Mouse (Mus musculus): ENCODE measurements around the gene Arhgap25.
"Not testable (repeated sequence)": the region's sequence is repeated elsewhere in the genome, so short reads cannot be mapped to it uniquely, and the experiment has no call there.

Gene Arhgap25

DNA sequence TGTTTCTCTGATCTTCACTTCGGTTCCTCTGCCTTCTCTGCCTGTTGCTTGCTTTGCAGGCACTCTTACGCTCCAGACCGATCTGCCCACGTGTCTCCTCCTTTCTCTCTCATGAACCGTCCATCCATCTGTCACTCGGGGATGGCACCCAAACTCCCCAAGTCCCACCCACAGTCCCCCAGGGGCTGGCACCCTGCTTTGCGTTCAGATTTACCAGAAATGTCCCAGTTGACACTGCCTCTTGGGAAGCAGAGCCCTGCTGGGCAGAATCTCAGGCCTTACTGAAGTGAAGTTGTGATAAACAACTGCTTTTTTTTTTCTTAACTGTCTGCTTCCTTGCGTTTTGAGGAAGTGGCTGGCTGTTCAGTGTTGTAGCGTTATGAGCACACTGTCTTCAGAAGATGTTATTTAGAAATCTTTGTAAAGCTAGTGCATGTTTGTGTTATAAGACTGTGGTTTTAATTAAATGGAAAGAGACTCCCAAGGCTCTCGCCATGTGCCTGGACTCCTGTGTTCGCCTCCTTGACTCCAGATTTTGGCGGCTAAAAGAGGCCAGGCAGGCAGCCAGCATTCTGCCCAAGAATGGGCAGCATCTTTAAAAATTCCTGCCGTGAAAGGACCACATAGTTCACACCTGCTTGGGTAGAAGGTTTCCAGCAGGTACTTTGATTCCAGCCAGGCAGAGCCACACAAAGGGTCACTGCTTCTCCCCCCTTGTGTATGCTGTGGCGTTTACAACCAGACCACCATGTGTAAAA lies at the start of gene Arhgap25:
Arhgap25 (minus strand) TSS at position 307 of the 758 bp plus-strand sequence.
- CTCF ChIA-PET: no interaction called here

DNA sequence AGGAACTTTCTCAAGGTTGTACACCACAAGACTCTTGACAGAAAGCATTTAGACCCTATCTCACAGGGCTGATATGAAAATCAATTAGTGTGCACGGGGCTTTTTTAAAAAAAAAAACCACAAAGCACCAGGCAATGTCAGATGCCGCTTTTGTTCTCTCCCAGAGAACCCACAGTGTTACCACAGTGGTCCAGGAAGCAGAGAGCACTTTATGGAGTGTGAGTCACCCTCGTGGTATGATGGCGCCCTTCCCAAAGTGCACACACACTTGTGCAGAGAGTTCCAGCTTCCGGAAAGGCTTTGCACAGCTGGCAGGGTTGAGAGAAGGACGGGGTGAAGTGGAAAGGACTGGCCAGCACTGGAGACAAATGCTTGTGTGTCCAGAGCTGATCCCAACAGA lies 49.4 kb upstream of the Arhgap25 start:
- CTCF ChIA-PET: no interaction called here

DNA sequence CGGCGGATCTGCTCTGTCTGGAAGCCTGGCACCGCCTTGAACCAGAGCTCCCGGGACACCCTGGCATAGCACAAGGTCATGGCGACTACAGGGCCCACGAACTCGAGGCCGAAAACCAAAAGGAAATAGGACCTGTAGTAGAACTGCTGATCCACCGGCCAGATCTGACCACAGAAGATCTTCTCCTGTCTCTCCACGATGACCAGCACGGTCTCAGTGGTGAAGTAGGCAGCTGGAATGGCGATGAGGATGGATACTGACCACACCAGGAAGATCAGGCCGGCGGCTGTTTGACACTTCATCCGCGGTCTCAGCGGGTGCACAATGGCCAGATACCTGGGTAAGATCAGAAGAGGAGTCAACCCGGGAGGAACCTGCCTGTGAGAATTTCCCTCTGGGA lies 48.5 kb upstream of the Arhgap25 start:
- CTCF ChIA-PET: no interaction called here

DNA sequence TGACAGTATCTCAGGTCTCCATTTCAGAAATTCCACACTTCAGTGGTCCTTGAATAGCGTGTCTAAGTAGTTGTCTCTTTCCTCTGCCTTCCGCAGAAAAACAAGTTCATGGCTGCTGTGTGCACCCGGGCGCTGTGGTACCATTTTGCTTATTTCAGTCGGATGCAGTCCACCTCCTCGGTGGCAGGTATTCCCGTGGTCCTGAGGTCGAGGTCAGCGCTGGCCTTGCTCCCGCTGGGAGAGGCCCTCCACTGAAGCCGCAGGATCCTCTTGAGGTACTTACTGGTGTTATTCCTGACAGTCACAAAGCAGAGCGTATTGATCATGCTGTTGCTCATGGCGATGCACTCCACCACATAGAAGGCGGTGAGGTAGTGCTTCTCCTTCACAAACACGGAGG lies 48.0 kb upstream of the Arhgap25 start:
- CTCF ChIA-PET: no interaction called here

DNA sequence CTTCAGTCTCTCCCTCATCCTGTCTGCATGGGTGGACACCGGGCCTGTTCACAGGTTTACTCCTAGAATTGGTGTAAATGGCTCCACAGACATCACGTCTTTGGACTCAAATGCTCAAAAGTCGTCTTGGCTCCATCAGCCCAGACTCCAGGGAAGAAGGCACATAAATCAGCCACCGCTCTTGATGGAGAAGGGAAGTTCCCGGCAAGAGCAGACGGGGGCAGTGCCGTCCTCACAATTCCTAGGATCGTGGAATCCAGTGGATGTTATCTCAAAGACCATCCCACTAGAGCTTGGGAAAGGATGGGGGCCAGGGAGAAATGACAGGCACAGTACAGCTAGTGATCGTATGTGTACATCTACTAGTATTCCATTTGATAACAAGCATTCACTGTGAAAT lies 45.2 kb upstream of the Arhgap25 start:
- CTCF ChIA-PET: no interaction called here

DNA sequence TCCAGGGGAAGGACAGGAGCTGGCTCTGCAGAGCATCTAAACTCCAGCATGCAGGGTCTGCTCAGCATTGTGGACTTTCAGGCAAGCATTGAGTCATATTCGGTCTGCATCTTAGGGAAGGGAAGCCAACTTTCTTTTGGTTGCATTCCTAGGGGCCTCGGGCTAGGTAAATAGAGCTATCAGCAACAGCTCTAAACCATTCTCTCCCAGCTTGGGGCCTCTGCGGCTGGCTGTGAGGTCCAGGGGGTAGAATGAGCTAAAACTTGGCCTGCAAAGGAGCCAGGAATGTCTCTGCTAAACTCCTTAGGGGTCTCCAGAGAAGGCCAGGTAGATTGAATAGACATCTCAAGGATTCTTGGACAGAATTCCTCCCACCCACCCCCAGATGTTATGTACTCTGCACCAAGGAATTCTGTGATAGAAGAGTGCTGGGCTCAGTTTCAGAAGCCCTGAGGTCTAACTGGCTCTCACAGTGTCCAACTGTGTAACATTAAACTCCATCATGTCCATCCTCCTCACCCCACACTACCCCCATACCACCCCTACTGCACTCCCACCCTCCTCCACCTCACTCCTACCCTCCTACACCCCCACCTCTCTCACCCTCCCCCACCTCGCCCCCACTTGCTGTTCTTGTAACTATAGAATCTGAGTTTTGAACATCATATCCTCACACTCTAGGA lies 43.7 kb upstream of the Arhgap25 start:
- CTCF ChIA-PET: no interaction called here

DNA sequence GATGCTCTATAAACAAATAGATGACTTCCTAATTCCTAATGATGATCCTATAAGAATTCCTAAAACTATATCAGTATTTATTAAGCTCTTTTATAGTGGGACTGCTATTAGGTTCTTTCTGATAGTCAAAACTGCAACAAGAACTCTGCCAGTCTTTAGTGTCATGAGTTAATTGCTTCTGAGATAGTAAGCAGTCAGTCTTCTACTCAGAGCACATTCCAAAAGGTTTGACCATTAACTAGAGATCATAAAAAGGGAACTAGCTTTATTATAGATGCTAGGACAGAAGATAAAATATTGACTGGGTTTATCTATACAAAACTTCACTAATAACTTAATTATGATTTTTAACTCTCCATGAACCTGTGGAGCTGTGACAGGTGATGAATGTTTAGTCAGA lies 38.8 kb upstream of the Arhgap25 start:
- CTCF ChIA-PET: not testable (repeated sequence)

DNA sequence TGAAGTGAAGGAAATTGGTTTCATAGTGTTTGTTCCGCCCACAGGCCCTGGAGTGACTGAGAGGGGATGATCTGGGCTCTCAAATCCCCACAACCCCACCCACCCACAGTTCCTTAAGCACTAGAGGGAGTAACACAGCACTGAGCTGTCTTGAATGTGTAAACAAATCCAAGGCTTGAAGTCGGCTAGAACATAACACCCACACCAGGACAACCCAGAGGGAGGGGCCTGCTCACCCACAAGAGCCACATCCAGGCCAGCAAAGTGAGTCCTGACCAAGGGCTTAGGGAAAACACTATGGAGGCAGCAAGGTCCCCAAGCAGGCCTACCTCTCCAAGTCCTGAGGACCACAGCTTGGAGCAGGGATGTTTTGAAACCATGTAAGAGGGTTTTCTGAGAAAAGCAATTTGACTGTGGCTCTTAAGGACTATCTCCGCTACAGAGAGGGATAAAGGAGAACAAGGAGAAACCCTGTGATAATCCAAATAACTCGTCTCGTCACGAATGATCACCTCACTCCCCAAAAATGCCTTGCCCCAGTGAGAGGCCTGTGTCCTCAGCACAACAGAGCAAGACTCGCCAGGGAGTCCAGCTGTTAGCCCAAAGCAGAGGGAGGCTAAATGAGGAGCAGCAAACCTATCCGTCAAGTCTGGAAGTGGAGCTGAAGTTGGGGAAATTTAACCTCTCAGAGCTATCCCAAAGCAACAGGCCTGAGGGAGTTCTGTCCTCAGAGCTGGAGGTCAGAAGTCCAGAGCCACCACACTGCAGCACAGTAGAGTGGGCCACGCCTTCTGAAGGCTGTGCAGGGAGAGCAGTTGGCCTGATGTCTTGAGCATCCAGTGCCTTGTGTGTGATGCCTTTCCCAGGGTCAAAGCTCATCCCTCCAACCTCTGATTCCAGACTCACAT lies 34.9 kb upstream of the Arhgap25 start:
- CTCF ChIA-PET: interaction anchor here (0.6 kb wide), 1 partner anchor 22 kb away, joined by 8 read pairs; no protein-coding TSS in a partner anchor

DNA sequence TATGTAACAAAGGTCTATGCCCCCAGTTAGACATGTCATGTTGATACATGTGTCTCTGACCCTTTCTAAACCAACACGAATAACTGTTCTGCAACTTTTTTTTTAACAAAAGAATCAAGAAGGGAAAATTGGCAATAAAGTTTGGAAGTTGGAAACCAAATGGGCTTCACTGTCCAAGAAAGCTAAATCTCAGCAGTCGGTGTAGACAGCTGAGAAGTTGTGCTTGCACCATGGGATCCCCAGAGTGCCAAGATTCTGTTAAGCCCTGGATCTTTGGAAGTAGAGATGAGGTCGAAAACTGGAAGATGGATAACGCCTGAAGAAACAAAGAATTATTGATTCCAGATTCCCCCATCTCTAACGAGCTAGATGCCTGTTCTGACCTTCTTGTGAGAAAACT lies 32.1 kb upstream of the Arhgap25 start:
- CTCF ChIA-PET: no interaction called here

DNA sequence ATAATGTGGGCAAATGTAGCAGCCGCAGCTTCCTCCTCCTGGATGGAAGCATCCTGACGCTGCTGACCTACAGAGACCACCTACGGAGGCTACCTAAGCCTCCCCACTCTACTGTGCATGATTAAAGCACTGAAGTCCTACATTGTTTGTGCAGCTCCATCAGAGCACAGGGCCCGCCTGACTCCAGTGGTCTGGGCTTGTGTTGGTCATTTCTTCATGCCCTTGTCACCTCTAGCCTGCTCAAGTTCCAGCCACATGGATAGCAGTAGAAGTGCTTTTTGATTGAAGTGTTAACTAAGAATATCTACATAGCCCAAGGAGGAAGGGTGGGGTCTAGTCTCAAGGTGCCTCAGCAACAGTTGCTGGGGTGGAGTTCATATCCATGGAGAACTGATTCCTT lies 31.3 kb upstream of the Arhgap25 start:
- CTCF ChIA-PET: no interaction called here

DNA sequence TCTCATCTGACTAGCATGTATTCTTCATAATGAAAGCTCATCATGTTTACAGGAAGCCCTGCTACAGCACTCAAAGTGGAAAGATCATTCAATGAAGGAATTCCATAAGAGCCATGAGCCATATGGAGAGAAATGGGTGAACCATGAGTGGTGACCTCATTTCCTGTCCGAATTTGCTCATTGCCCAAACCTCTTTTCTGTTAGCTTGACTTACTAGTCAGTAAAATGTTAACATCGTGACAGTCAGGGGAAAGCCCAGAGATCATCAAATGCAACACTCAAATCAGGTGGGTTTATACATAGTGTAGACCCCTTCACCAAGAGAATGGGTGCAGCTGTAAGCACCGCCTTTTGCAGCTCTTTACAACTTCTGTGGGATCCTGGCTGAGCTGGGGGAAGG lies 20.7 kb upstream of the Arhgap25 start:
- CTCF ChIA-PET: interaction anchor here (1.1 to 1.3 kb wide), 2 partner anchors 29 to 66 kb away, joined by 3 to 4 read pairs; no protein-coding TSS in a partner anchor

DNA sequence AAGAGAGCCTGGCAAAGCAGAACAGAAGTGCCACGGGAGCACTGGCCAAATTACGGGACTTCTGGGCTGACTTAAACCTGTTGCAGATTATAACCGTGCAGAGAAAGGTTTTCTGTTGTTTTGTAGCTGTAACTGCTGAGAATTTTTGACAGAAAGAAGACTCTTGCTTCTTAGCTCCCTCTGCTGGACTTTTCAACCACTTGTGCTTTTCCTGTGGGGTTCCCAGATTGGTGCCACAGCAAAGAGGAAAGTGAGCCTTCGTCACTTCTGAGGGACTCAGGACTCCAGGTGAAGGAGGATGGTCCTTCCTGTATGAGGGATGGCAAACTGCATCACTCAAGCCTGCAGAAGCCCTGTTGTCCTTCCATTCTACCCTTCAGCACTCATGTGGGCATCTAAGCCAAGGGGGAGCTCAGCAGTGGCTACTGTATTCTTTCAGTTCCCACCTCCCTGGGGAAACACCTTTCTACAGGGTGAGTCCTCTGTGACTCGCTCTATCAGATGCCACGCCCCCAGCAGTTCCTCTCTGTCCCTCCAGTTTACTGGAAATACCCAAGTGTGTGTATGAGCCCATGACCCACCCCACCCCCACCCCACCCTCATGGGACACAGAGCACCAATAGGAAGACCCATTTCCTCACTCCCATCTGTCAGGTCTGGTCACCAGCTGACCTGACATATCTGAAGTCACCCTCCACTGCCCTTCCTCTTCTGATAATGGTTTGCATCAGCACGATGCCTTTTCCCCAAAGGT lies 19.2 kb upstream of the Arhgap25 start:
- CTCF ChIA-PET: interaction anchor here (0.9 to 1.1 kb wide), 3 partner anchors 11 to 106 kb away, joined by 3 to 4 read pairs (median 3); no protein-coding TSS in a partner anchor

DNA sequence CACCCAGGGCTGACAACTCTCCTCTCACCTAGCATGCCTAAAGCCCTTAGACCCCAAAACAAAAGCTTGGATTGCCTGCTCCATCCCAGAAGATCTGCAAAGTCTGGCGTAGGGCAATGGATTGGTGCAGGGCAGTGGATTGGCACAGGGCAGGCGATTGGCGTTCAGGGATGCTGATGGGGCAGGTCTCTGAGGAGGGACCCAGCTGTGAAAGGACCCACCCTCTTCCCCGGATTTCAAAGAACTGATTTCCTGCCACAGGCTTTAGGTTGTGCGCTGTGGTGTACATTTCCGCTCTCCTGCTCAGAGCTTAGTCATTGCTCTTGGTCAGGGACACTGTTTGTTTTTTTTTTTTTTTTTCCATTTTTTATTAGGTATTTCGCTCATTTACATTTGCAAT lies 14.8 kb upstream of the Arhgap25 start:
- CTCF ChIA-PET: interaction anchor here (0.6 to 0.9 kb wide), 5 partner anchors 61 to 1947 kb away, joined by 3 to 25 read pairs (median 3); no protein-coding TSS in a partner anchor

DNA sequence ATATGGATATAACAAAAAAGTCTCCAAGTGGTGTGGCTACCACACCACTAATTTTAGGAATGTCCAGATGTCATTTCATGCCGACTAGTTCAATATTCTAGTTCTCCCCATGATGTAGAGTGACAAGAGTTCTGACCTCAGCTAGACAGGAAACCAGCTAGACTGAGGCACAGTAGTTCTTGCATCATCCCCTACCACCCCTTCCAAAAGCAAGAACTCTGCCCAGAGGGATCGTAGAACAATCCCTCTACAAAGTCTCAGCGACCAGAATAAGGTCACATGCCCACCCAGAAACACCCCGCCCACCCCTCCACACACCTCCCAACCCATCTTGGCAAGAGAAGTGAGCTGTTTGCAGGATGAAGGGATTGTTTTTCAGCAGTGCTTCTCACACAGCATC lies 14.4 kb upstream of the Arhgap25 start:
- CTCF ChIA-PET: interaction anchor here (0.6 to 0.9 kb wide), 5 partner anchors 60 to 1947 kb away, joined by 3 to 25 read pairs (median 3); no protein-coding TSS in a partner anchor

DNA sequence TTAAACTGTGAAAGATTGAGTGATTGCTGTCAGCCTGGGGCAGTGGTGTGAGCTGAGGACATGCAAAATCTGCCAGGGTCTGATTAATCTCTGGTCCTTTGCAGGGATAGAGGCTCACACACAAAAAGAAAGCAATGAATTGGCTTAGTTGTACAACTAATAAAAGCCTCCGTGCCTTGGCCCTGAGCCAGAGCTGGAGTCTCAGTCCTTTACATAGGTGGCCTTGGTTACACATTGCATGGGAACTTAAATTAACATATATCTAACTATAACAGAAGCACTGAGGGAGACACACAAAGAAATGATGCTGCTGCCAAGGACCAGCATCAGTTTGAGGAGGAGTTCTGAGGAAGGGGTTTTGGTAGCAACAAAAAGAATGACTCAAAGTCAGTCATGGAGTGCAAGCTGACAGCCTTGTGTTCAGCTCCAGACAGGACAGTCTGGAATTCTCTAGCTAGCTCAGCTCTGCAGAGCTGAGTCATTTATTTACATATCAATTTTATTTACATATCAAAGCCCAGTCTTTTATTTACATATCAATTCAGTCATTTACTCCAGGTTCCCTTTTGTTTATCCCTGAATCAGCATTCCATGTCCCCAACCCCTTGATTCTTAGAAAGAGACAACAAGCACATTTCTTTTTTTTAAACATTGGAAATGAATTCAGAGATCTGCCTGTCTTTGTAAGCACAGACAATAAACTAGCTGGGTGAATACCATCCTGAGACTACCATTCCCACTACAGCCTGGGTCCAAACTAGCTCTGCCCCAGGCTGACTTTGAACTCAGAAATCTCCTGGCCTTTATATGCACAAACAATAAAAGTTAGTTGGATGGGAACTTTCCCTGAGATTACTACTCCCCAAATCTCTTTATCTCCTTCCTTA lies 12.5 kb upstream of the Arhgap25 start:
- CTCF ChIA-PET: no interaction called here

DNA sequence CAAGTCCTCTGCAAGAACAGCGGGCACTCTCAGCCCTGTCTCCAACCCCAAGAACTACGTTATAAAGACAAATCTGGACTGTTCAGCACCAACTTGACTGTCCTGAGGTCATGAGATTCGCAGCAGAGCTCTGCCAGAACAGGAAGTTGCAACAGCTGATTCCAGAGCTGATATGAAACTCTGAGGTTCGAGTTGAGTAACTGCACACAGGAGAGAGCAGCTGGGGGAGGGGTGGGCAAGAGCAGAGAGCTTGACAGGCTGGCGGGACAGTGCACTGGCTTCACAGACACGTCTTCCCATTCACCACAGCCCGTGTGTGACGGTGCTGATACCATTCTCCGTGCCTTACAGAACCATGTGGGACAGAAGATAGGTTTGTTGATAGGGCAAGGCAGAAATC lies 9.0 kb upstream of the Arhgap25 start:
- CTCF ChIA-PET: interaction anchor here (1.4 kb wide), 1 partner anchor 127 kb away, joined by 4 read pairs; no protein-coding TSS in a partner anchor

DNA sequence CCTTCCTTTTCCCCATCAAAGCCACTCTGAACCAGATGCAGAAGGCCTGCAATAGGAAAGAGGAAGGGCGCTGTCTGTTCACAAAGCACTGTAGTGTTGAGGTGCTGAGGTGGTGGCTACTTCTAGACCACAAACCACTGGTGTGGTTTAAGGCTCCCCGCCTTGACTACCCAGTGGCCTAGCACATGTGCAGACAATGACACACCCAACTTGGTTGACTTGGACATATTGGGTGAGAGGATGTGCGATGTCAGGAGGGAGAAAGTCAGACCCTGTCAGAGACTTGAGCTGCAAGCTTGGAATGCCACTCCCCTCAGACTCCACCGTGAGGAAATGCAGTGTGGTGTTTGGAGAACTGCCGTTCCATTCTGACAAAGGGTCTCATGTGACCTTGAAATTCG lies 8.1 kb upstream of the Arhgap25 start:
- CTCF ChIA-PET: interaction anchor here (0.6 kb wide), 2 partner anchors 12 to 1165 kb away, joined by 3 to 13 read pairs; no protein-coding TSS in a partner anchor

DNA sequence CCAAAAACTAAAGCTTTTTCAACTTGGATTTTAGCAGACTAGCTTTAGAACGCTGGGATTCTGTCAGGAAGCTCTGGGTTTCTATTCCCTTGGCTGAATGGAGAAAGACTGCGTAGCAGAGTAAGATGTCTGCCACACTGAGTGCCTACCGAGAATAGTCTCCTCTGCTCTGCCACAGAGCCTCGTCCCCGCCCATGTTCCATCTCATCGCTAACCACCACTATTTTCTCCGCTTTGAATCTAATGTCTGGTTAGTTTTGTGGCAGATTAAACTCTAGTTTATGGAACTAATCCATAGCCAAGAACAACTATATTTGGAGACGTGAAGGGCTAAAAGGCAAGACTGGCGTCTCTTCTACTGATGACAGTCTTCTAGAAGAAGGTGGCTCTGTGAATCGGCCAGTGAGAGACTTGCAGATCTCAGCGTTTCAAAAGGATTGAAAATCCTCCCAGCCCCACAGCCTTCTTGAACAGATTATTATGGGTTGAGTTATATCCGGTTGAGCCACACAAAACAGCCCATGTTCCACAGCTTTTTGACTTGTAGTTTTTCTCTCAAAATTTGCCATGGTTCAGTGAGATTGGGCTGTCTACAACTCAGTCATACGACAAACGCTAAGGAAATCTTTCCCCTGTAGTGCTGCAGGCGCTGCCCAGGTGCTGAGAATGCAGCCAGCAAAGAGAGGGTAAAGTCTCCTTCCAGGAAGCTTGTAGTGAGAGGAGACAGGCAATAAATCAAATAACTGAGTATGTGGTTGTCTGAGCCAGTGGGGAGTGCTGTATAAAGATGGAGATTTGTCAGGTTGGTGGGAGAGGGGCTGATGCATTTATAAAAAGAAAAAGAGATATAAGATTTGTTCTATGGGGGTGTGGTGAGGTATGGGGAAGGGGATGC lies 5.6 kb upstream of the Arhgap25 start:
- CTCF ChIA-PET: no interaction called here

DNA sequence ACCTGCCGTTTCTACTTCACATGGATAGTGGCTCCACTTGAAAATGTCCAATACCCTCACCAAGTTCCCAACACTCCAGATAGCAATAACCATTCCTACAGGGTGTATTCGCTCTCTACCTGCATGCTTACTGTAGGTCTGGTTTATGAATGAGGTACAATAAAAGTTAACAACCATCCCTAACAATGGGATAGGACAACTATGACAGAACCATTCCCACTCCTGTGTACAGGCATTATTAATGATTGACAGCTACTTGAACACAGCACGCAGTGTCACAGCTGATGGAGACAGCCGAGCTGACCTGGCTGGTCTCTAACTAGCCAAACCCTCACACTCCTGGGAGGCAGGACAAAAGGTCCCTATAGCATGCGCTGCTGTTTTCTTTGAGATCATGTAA lies 4.6 kb upstream of the Arhgap25 start:
- CTCF ChIA-PET: no interaction called here

All from spleen, embryonic (tissue).